Mouse (Mus musculus): ENCODE results near the gene Gm26602. TPM values are rescaled to one million over a fixed set of nuclear protein-coding genes. Genes with fewer than 3 reads are reported as not detected.

The Gm26602 gene
- total RNA-seq, 1 experiment from 2014 or later, result not detected

DNA sequence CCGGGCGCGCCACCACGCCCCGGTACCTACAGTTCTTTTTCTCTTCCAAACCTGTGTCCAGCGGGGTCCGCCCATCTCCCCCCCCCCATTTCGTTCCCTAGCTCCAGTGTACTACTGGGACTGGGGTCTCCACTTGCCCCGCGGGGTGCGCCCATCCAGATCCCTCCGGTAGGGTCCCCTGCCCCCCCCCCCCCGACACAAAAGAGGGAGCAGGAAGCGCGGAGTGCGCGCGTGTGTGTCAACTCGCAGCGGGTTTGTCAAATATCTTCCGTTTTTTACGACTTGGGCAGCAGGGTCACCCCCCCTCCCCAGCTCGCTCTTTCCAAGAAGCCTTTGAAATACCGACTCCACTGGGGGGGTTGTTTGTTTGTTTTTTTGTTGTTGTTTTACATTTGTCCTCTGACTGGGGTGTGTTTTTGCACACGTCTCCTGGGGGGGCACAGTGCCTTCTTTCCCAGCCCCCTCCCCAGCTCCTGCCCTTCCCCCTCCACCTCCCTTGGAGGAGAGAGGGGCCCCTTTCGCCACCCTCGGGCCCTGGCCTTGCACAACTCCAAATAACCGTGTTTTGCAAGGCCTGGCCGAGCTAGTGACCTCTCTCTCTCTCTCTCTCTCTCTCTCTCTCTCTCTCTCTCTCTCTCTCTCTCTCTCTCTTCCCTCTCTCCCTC is 17.5 kb downstream of the Gm26602 start:
- peak; percentile 33; the same call in 1 of the 2 replicates for ATAC-seq (replicated peaks; ENCODE audit: insufficient number of reproducible peaks, low FRiP score, low TSS enrichment, poor library complexity, severe bottlenecking)

DNA sequence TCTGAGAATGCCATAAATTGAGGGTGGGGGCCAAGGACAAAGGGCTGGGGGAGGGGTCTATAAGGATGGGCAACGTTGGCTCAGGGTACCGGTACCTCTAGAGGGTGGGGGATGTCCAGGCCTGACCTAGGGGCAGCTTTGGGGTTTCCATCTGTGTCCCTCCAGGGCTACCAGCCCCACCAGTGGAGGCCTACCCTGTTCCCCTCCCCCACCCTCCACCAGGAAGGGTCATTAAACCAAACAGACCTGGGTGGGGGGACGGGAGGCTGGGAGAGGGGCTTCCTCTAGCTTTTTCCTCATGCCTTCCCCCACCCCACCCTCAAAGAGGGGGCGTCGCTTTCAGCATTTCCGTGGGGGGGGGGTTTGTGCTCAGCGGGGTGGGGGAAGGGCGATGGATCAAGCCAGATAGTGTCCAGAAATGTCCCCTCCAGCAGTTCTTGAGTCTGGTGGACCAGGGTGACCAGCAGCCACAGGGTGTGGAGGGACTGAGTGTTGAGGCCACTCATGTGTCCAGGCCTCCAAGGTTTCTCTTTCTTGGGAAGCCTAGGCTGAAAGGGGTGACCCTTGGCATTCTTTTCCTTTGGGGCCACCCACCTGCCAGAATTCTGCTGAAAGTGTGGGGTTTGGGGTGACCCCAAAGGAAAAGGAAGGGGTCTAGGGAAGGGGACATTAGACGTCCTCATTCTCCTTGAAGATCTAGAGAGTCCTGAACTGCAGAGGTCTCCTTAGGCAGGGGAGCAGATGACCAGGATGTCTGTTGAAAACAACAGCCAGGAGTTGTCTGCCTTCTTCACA is 18.4 kb downstream of the Gm26602 start:
- ATAC-seq (replicated peaks; ENCODE audit: insufficient number of reproducible peaks, low FRiP score, low TSS enrichment, poor library complexity, severe bottlenecking), result no peak

DNA sequence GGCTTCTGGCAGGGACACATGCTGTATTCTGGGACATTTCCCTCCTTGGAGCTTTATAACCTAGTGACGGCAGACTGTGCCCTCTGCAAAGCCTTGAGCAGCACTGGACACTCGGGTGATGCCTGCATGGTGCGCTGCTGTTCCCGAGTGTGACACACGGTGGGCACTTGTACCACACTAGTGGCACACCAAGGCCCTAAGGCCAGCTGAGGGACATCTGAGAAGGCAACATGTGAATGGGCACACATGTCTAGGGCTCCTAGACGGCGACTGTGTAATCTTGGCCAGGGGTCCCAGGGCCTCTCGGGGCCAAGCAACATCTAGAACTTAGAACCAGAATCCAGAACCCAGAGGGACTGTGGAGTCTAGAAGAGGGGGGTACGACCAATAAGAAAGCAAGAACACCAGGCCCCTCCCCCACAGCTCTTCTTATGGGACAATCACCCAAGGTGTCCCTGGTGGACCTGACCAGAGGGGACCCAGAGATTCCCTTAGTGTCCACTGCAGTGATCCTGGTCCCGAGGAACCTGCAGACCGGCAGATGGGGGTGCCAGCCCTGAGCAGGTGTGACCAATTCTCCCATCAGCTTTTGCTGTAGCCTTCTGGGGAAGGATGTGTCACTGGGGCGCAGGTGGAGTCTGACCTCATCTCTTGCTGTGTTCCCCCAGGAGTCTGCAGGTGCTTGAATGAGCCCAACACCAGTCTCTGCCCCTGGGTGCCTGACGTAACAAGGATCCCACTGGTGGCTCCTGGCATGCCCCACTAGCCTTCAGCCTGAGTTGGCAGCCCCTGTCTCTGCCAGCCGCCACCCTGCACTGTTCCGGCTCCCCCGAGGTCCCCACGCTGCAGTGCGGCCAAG is 19.5 kb downstream of the Gm26602 start:
- ATAC-seq (replicated peaks; ENCODE audit: insufficient number of reproducible peaks, low FRiP score, low TSS enrichment, poor library complexity, severe bottlenecking), result no peak

DNA sequence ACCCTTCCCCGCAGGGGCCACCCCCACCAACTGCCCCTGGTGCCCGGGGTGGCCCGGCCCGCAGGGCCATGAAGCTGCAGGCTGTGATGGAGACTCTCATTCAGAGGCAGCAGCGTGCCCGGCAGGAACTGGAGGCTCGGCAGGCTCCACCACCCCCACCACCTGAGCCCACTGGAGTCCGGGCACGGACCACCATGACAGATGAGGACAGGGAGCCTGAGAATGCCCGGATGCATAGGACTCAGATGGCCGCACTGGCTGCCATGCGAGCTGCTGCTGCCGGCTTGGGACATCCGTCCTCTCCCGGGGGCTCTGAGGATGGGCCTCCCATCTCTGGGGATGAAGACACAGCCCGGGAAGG is 20.1 kb downstream of the Gm26602 start:
- no peak for ATAC-seq (replicated peaks; ENCODE audit: insufficient number of reproducible peaks, low FRiP score, low TSS enrichment, poor library complexity, severe bottlenecking)

DNA sequence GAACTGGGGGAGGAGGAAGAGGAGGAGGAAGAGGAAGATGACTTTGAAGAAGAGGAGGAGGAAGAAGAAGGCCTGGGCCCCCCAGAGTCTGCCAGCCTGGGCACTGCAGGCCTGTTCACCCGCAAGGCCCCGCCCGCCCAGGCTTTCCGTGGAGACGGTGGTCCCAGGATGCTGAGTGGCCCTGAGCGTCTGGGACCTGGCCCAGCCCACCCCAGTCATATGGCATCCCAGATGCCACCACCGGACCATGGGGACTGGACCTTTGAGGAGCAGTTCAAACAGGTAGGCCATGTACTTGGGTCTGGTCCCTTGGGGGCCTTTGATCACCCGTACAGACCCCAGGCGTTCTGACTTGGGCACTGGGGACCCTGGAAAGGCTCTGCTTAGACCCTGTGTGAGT is 21.1 kb downstream of the Gm26602 start:
- no peak for ATAC-seq (replicated peaks; ENCODE audit: insufficient number of reproducible peaks, low FRiP score, low TSS enrichment, poor library complexity, severe bottlenecking)

DNA sequence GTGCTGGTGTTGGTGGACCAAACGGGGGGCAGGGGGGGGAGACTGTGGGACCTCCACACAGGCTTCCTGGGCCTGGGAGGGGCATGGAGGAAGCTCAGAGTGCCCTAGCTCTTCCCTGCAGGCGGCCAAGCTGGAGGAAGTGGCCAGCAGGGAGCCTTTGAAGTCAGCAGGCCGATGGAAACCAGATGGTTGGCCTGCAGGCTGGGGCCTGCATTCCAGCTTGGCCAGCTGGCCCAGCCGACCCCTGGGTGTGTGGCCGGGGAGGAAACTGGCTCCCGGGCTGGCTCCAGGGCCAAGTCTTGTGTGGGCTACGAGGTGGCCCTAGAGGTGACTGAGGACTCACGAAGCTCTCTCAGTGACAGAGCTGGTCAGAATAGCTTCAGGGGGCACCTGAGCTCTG is 22.1 kb downstream of the Gm26602 start:
- ATAC-seq (replicated peaks; ENCODE audit: insufficient number of reproducible peaks, low FRiP score, low TSS enrichment, poor library complexity, severe bottlenecking), result no peak

DNA sequence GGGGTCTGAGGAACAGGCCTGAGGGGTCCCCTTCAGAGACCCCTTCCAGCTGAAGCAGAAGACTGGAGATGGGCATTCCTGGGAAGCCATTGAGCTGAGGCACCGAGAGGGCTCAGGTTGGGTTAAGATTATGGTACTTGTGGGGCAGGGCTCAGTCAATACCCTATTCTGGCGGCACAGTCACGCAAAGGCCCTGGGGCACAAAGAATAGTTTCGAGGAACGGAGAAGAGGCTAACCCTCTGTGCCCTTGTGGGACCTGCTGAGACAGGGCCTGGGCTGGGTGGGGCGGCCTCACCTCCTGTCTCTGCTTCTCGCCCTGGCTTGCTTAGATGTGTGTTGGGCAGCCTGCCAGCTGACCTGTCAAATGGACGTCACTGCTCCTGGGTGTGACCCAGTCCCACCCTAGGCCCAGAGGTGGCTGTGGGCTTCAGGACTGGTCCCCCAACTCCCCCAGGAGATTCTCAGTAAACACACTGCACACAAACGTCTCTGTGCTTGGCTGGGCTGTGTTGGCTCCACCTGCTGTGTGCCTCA is 22.6 kb downstream of the Gm26602 start:
- no peak for ATAC-seq (replicated peaks; ENCODE audit: insufficient number of reproducible peaks, low FRiP score, low TSS enrichment, poor library complexity, severe bottlenecking)

DNA sequence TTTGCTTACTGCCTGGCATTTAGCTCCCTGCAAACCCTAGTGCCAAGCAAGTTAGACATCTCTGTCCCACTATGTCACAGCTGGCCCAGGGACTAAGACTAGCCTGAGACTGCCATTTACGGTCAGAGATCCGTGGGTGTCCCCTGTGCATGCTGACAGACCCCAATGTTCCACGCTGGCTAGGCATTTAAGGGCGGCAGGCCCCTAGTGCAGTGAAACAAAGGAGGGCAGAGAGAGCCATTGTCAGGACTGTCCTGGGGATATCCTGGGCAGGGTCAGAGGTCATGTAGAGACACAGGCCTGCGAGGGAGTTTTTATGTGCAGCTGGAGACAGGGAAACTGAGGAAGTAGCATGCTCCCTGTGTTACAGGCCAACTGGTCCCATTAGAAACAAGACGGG is 23.2 kb downstream of the Gm26602 start:
- ATAC-seq (replicated peaks; ENCODE audit: insufficient number of reproducible peaks, low FRiP score, low TSS enrichment, poor library complexity, severe bottlenecking), result no peak

DNA sequence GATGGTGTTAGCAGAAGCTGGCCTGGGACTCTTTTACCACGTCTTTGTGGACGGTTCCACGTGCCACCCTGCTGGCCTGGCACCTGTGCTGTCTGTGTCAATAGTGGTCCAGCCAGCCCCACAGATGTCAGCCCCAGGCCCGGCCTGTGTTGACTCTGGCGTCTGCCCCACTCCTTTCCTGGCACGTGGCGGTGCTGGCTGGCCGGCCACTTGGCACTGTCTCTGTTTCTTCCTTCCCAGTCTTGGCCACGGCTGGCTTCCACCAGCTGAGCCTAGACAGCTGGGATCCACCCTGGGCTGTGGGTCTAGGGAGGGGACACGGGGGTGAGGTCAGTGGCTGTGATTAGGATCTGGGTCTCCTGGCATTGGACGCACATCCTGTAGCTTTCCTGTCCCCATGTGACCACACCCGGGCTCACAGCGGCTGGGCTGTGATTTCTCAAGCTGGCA is 23.6 kb downstream of the Gm26602 start:
- 0 out of 2 replicates have a peak, but pooled peaks have one; percentile 12 for ATAC-seq (replicated peaks; ENCODE audit: insufficient number of reproducible peaks, low FRiP score, low TSS enrichment, poor library complexity, severe bottlenecking)

DNA sequence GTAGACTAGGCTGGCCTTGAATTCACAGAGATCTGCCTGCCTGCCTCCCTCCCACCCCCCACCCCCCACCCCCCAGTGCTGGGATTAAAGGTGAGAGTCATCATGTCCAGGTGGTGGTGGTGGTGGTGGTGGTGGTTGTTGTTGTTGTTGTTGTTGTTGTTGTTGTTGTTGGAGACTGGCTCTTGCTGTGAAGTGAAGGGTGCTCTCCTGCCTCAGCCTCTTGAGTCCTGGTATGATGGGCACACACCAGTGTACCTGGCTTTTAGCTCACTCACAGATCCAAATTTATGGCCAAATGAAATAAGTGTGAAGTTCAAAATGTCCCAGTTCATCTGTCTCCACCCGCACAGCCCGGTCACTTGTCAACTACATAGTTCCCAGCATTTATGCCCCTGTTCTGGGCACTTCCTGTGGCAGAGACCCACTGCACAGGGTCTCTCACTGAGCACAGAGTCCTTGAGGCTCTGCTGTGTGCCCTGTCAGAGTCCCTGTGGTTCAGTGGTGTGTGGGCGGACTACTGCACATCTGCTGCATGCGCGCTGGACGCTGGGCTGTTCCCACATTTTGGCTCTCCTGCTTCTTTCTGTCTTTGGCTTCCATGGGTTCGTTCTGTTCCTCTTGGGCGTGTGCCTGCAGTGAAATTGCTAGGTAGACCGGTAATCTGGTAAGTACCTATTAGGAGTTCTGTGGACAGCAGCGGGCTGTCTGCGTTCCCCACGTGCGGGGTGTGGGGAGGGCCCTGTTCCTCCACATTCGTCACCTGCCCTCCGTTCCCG is 24.3 kb downstream of the Gm26602 start:
- no peak for ATAC-seq (replicated peaks; ENCODE audit: insufficient number of reproducible peaks, low FRiP score, low TSS enrichment, poor library complexity, severe bottlenecking)

DNA sequence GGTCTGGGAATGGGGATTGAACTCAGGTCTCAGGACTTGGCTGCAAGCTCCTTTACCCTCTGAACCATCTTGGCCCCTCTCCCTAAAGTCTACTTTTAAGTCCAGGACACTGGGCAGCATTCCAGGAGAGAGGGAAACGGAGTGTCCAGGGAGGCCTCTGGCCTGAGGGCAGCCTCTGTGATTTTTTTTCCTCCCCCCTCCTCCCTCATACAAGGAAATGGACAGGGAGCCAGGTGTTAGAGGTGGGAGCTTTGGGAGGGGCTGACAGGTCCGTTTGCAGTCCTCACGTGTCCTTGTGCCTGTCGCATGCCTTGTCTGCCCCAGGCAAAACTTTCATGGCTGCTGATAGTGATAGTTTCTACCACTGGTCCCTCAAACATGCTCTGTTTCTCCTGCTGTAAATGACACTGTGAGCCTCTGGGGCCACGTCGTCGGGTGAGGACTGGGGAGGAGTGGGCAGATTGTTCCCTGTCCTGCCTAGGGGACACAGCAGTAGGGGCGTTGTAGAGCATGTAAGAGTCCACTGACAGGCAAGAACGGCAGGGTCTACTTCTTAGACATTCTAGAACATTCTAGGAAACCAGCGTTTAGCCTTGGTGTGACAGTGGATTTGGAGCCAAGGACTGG is 25.7 kb downstream of the Gm26602 start:
- no peak for ATAC-seq (replicated peaks; ENCODE audit: insufficient number of reproducible peaks, low FRiP score, low TSS enrichment, poor library complexity, severe bottlenecking)

DNA sequence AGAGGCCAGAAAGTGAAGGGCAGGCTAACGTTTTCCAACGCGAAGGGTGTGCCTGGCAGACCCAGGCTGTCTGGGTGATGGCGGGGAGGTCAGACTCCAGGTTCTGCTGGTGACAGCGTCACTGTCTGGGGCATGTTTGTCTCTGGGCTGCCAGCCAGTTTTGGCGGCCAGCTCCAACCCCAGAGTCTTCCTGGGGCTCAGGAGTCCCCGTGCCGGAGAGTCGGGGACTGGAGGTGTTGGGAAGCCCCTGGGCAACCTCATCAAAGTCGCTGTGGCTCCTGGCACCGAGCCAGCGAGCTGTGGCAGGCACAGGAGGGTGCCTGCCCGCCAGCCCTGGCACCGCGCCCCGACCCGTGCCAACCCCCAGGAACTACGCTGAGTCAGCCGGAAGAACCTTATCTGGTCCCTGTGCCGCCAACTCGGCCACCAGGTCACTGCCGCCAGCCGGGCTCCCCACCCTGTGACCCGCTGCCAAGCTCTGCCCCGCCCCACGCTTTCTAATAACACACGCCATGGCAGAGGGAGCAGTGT is 26.3 kb downstream of the Gm26602 start:
- peak; percentile 57 for ATAC-seq (replicated peaks; ENCODE audit: insufficient number of reproducible peaks, low FRiP score, low TSS enrichment, poor library complexity, severe bottlenecking)

DNA sequence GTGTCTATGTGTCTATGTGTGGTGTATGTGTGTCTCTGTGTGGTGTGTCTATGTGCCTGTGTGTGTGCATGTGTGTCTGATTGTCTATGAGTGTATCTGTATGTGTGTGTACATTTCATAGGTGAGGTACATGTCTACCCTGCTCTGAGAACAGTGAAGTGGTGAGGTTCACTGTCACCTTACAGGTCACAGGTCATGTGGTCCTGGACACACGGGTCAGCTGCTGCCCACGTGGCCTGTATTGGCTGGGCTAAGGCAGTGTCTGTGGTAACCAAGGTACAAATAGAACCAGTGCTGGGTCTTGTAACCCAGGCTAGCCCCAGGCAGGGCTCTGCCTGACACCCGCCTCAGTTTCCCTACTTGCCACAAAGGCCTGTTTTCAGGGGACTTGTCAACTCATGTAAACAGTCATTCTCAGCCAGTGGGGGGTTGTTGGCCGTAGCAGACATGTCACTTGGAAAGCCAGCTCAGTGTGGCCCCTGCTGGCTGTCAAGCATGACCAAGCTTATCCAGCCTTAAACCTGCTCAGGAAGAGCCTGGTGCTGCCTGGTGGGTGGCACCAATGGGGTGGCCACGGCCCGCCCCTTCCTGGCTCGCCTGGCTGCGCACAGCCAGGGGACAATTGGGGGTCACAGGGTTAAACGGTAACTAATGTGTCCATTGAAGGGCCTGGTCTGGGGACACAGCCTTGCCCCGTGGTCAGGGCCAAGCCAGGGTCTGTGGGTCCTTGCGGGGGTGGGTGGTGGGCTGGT is 27.3 kb downstream of the Gm26602 start:
- no peak for ATAC-seq (replicated peaks; ENCODE audit: insufficient number of reproducible peaks, low FRiP score, low TSS enrichment, poor library complexity, severe bottlenecking)

DNA sequence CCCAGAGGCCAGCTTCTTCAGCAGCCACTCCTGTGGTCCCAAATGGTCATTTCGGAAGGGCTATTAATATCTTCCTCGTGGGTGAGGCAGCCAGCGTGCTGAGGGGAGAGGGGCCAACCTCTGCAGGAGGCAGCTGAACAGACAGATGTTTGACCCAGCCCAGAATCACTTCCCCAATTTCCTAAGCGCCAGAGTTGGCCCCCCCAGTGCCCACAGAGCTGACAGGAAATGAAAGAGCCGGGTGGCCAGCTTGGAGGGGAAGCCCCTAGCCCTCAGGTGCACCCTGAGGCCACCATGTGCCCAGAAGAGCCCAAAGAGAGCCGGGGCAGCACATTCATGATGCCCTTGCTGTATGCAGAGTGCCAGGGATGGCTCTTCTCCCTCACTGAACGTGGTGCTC is 30.1 kb downstream of the Gm26602 start:
- ATAC-seq (replicated peaks; ENCODE audit: insufficient number of reproducible peaks, low FRiP score, low TSS enrichment, poor library complexity, severe bottlenecking), result peak; percentile 73

DNA sequence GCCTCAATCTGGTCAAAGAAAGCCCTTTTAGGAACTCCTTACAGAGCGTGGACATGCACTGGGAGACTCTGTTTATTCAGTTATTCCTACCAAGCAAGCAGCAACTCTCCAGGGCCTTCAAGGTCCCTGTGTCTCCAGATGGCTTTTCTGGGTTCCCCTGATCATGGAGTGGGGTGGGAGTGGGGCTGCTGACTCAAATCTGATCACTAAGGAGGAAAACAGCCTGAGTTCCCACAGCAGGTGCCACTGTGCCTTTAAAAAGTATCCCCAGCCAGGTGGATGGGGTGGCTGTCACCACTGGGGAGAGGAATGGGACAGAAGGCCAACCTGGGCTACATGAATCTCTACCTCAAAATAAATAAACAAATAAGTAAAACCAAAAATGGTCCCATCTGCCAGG is 32.3 kb downstream of the Gm26602 start:
- ATAC-seq (replicated peaks; ENCODE audit: insufficient number of reproducible peaks, low FRiP score, low TSS enrichment, poor library complexity, severe bottlenecking), result no peak

DNA sequence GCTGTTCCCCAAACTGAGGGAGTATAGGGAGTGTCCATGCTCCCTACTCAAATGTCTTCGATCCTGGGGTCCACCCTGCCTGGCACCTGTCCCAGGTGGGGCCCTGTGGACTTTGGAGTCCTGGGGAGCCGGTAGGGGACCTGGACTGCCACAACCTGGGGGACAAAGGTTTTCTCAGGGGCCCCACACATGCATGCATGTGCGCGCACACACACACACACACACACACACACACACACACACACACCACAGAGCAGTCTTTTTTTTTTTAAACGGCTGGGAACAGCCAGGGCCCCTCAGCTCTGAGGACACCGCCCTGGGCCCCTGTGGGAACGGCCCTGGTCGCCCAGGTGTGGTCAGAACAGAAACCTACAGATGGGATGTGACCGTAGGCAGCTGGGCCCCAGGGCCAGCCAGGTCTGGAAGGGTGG is 32.8 kb downstream of the Gm26602 start:
- no peak for ATAC-seq (replicated peaks; ENCODE audit: insufficient number of reproducible peaks, low FRiP score, low TSS enrichment, poor library complexity, severe bottlenecking)
